Mouse (Mus musculus): ENCODE results near the gene Olfr1006. TPM values are rescaled to one million over a fixed set of nuclear protein-coding genes. Genes with fewer than 3 reads are reported as not detected.

Olfr1006 gene
- total RNA-seq (2023) = not detected

GRCm38 (mm10) chr2:85678667-85679066 is at the start of gene Olfr1006:
Gene Olfr1006, minus strand, starts transcription at chr2:85678767.

GRCm38 (mm10) chr2:85715119-85715518 is 36.6 kb upstream of the Olfr1006 start, which contains the start of gene Olfr1009:
Gene Olfr1009, plus strand, starts transcription at chr2:85715419.

GRCm38 (mm10) chr2:85689131-85689530 is 10.6 kb upstream of the Olfr1006 start, which contains the start of gene Olfr1008:
Gene Olfr1008, plus strand, starts transcription at chr2:85689431.

GRCm38 (mm10) chr2:85664355-85664754 is 14.2 kb downstream of the Olfr1006 start, which contains the start of gene Olfr154:
Gene Olfr154, minus strand, starts transcription at chr2:85664455.

GRCm38 (mm10) chr2:85650604-85651003 is 28.0 kb downstream of the Olfr1006 start, which contains the start of gene Olfr1002:
Gene Olfr1002, minus strand, starts transcription at chr2:85650704.

Other genes with a start within 250 kb of the Olfr1006 start
- gene Olfr994, start 242.3 kb downstream of the Olfr1006 start, total RNA-seq (2023) = not detected
- gene Olfr995, start 235.1 kb downstream of the Olfr1006 start, total RNA-seq (2023) = not detected
- not detected for gene 4833423E24Rik, start 159.7 kb downstream of the Olfr1006 start, total RNA-seq (2023)
- gene Olfr996, start 99.6 kb downstream of the Olfr1006 start, total RNA-seq (2023) = not detected
- not detected for gene Olfr998, start 89.8 kb downstream of the Olfr1006 start, total RNA-seq (2023)
- not detected for gene Olfr1000, start 66.9 kb downstream of the Olfr1006 start, total RNA-seq (2023)
- gene Olfr1002, start 28.1 kb downstream of the Olfr1006 start, total RNA-seq (2023) = not detected
- not detected for gene Olfr154, start 14.3 kb downstream of the Olfr1006 start, total RNA-seq (2023)
- not detected for gene Olfr1008, start 10.7 kb upstream of the Olfr1006 start, total RNA-seq (2023)
- gene Olfr1009, start 36.7 kb upstream of the Olfr1006 start, total RNA-seq (2023) = not detected
- not detected for gene Olfr1012, start 84.0 kb upstream of the Olfr1006 start, total RNA-seq (2023)
- not detected for gene Olfr1013, start 88.3 kb upstream of the Olfr1006 start, total RNA-seq (2023)
- gene Olfr1014, start 93.9 kb upstream of the Olfr1006 start, total RNA-seq (2023) = not detected
- gene Olfr1015, start 103.2 kb upstream of the Olfr1006 start, total RNA-seq (2023) = not detected
- gene Olfr1016, start 123.8 kb upstream of the Olfr1006 start, total RNA-seq (2023) = not detected
- not detected for gene Olfr1018, start 139.7 kb upstream of the Olfr1006 start, total RNA-seq (2023)
- not detected for gene Olfr1019, start 166.7 kb upstream of the Olfr1006 start, total RNA-seq (2023)
- gene Olfr1020, start 168.3 kb upstream of the Olfr1006 start, total RNA-seq (2023) = not detected
- gene Olfr1022, start 189.8 kb upstream of the Olfr1006 start, total RNA-seq (2023) = not detected
- gene Olfr1023, start 206.9 kb upstream of the Olfr1006 start, total RNA-seq (2023) = not detected
- gene Olfr1024, start 226.3 kb upstream of the Olfr1006 start, total RNA-seq (2023) = not detected
- gene Olfr1025-ps1, start 236.4 kb upstream of the Olfr1006 start, total RNA-seq (2023) = not detected
- not detected for gene Olfr1026, start 242.8 kb upstream of the Olfr1006 start, total RNA-seq (2023)

All from CD4-positive naive resting alpha-beta T cell, adult 57 days (primary cell).